Mouse (Mus musculus) layer of hippocampus, postnatal 14 days (tissue): ENCODE measurements at regions not wholly inside any gene's neighbourhood (a gene's known extent, or its start where the extent isn't known, plus 50 kb on each side); places are given as distances from the start of the nearest gene placed in this dataset.

Source experiments
- DNase-seq, 2 experiments: peaks; one replicate each; pipeline ENCODE4 v3.0.0; 2021 to 2022; ENCODE audit warnings: low spot score in 2 of 2, mixed read lengths in 1 of 2

DNA sequence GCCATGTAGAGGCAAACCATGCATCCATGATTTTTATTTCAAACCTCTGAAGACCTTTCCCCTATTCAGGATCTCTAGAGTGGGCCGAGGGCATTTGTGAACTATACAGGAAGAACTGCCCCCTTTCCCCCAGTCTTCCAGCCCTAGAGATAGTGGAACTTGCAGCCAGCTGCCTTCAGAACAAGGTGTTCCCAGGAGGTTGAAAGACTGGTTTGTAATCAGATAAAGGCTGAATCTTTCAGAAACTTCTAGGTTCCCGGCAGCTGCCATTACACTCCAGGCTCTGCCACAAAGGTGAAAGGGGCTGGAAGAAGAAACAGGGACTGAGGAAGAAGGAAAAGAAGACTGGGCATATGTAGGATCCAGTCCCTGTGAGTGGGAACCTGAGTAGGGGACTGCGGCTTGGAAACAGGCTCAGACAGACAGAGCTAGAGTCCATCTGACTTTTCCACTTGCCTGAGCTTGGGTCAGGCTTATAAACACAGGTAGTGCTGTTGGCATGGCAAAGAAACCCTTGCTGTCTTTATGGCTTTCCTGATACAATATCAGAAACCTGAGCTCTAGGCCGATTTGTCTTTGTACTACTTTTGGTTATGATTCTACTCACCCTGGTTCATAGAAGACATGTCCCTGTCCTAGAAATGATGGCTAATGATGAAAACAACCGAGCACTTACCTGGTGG is 1153.9 kb upstream of the A1bg start:
- no peak for DNase-seq

GRCm38 (mm10) chr15:62074735-62075134 is 1151.9 kb upstream of the A1bg start:
- DNase-seq: no peak

- DNase-seq: no peak
These were observed 1150.8 kb upstream of the A1bg start for GRCm38 (mm10) chr15:62073595-62073994.

DNA sequence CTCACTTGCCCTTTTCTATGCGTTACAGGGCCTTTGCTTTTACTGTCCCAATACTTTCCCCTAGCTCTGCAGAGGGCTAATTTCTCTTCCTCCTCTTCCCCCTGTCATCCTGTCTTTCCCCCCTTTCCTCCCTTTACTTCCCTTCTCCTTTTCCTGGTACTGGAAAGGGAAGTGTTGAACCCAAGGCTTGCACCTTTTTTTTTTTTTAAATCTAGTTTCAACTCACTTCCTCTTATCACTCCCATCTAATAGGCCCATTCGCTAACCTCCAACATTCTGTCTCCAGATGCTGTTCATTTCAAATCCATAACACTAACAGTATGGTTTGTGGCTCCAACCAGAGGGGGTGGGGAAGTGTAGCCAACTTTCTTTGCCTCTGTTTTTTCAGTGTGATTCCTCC is 1148.5 kb upstream of the A1bg start:
- no peak for DNase-seq

DNA sequence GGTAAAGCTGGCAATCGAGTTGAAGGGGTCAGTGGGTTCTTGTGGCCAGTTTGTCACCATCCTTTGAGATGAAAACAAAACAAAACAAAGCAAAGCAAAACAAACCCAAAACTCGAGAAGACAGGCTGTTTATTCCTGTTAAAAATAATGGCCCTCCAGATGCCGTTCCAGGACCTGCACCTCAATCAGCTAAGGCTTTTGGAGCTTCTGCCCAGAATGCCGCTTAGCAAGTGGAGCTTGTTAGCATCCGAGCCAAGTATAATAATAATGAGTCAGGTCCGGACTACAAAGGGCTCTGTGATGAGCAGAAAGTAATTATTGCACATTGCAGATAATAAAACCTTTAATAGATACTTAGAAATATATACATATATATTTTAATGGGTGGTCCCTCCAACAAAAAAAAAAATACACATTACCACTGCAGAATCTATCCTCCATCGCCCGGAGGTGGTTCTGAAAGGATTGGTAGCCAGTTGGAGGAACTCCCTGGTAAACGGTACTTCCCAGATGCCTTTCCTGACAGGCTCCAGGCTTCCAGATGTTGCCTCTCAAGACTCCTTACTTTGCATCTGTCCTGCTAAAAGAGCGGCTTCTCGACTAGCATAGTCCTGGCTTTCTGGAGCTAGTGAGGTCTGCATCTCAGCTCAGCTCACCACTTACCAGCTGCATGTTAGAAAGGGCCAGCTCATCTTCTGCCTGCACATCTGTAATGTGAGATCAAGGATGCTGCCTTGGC is 1145.8 kb upstream of the A1bg start:
- DNase-seq: no peak

DNA sequence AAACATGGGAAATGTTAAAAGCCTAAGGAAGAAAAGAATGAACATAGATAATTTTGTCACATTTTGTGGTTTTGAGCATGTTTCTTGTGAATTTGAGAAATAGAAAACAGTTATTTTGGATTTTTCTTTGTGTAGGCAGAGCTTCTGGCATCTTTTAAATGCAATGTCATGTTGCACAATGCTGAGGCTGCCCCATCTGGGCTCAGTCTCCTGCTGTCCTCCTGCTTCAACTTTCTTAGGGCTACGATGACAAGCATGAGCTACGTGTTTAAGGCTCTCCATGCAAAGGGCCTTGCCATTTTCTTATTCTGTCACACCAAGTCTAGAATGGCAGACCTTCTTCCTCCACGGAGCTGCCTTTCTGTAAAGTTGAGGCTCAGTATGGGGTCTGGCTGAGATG is 1141.6 kb upstream of the A1bg start:
- peak in 1 of 2 experiments; percentile 31 for DNase-seq

GRCm38 (mm10) chr15:62057449-62057848 is 1134.6 kb upstream of the A1bg start:
- no peak for DNase-seq

- DNase-seq: no peak
These were observed 1134.1 kb upstream of the A1bg start for GRCm38 (mm10) chr15:62056889-62057288.

DNA sequence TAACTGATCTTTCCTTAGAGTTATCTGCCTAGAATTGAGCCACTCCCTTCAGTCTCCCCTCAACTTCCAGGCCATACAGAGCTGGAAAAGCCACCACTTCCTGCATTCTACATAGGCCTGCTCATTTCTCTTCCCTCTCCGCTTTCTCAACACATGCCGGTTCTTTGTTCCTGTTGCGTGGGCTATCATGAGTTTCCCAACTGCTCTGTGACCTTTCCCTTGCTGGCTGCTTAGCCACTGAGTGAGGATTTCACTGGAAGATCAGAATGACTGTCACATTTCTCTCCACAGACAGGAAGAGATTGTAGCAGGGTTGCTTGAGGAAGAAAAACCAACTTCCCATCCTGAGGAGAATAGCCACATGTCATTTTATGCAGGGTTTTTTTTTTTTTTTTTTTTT is 1133.6 kb upstream of the A1bg start:
- peak in 1 of 2 experiments; percentile 42 for DNase-seq

DNA sequence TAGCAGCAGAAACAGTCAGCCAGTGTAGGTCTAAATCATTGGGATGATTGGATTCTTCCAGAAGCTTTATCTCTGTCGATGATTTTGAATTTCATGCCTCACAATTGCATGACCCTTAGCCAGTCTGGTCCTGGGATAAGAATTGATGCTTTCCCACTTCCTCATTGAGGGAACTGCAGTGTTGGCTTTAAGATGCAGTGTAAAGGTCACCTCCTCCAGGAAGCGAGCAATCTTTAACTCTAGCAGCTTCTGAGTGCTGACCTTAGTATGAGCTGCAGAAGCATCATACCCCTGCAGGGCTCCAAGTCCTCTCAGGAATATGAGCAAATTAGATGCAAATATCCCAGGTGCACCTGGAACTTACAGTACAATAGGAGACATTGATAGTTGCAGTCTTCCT is 1132.2 kb upstream of the A1bg start:
- no peak for DNase-seq

DNA sequence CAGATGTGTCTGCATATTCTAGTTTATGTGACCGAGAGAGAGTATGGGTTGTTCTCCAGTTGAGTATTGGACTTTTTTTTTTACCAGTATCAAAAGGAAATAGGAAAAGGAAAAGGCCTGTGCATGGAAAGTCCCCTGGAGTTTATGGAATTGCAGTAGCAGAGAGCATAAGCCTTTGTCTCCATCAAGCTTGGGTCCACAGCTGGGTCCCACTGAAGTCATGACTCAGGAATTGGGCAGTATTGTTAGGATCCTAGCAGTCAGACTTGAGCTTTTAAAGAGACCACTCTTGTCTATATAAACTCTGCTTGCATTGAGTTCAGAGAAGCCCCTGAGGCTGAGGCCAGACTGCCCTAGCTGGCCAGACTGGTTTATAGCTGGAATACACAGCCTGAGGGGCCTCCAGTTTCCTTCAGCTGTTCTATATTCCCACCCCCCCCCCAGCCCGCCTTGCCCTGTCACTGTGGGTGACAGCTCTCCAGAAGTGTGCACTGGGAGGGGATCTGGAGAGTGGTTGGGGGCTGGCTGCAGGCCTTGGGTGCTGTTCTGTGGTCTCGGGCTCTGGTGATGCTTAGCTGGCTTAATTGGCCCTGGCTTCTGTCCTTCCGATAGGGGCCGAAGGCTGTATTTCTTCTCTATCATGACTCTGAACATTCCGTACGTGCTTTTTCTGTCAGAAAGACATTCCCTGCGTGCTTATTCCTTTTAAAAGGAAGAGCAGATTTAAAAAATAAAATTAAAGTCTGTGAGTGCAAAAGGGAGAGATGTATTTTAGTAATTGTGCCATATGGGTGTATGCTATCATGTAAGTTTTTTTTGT is 1130.8 kb upstream of the A1bg start:
- no peak for DNase-seq

DNA sequence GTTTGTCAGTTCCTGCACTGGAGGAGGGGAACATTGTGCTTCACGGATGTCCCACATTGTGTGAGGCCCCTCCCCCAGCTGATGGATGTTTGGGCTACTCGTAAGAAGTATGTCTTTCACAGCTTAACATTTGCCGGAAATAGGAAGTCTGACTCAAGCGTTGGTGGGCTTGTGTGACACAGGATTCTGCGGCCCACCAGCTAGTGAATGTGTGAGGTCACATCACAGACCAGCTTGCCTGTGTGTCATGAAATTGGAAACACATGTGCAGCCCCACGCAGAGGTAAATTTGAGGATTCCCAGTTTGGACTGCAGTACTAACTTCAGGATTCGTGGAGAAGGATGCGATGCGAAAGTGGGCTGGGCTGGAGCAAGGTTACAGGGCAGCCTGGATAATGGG is 1126.6 kb upstream of the A1bg start:
- no peak for DNase-seq

GRCm38 (mm10) chr15:62048981-62049380 is 1126.2 kb upstream of the A1bg start:
- no peak for DNase-seq

- DNase-seq: no peak
These were observed 1123.5 kb upstream of the A1bg start for GRCm38 (mm10) chr15:62046276-62046675.

DNA sequence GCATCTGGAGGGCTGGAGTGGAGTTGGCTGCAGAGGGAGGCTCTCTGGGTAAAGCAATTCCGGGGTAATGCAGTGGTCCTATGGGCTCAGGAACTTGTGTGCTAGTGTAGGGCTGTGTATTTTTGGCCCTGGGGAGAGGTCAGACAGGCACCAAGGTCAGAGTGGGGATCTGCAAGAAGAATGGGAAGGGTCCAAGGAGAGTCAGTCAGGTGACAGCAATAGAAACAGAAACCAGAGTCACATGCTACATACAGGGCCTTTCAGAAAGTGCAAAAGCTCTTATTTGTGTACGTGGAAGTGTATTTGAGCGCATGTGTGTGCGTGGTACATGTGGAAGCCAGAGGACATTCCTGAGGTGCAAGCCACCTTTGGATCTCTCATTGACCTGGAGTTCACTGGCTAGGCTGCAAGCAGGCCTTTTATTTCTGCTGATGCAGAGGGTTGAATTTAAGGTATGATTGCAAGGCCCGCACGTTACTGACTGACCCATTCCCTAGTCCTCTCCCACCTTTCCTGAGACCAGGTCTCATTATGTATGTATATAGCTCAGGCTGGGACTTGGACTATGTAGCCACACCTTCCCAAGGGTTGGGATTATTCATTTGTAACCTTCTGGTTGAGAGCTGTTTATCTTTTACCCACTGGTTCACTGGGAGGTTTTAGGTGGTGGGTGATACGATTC is 1122.0 kb upstream of the A1bg start:
- DNase-seq: no peak

GRCm38 (mm10) chr15:62043617-62044392 is 1121.0 kb upstream of the A1bg start:
- no peak for DNase-seq

DNA sequence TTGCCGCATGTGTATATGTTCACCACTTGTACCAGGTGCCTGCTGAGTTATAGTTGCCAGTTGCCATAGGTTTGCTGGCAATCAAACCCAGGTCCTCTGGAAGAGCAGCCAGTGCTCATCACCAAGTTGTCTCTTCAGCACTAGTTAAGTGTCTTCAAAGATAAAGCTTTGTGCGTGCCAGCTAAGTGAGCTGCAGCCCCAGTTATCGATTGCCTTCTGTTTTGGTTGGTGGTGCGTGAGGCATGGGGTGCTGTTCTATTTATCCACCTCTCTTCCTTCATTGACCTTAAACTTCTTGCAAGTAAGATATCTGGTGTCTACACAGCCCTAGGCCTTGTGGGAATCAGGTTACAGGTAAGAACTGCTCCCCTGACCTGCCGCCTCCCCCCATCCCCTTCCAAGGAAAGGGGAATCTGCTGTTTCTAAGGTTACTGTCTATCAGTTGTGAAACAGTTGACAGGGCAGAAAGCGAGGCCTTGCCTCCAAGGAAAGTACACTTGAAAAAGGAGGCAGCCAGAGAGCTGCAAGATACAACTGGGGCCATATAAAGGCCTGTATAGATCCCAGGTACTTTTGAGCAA is 1120.2 kb upstream of the A1bg start:
- no peak for DNase-seq
